Mouse (Mus musculus): ENCODE measurements around the gene Iqcf5.

DNA sequence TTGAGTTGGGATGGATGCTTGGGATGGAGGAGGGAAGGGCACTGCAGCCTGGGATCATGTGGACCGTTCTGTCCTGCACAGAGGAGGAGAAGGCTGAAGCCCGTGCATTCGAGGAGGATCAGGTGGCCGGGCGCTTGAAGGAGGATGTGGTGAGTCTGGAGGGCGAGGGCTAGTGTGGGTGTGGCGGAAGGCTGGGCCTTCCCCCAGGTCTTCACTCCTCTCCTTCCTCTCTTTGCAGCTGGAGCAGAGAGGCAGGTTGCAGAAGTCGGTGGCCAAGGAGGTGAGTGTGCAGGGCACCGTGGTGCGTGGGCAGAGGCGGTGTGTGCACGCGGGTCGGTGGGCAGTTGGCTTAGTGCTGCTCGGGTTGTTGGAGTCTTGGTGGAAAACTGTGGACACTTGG is 33.3 kb upstream of the Iqcf5 start:
- no peak for TF ChIP-seq CEBPB (IDR thresholded peaks at IDR 0.05; ENCODE audit: low read depth)
- no peak for TF ChIP-seq USF1 (IDR thresholded peaks at IDR 0.05; ENCODE audit: low read depth)
- TF ChIP-seq CTCF (IDR thresholded peaks at IDR 0.05; ENCODE audit: control insufficient read depth, insufficient read depth, insufficient read length) = no peak

Measured in C2C12 (cell line).